Mouse (Mus musculus) bone marrow macrophage, adult 2 months (primary cell): ENCODE measurements around the gene Pdzrn4. TPM values are rescaled to one million over a fixed set of nuclear protein-coding genes. Genes with fewer than 3 reads are reported as not detected.

ENCODE experiments used
- H3K27ac ChIP-seq: 2 replicates; pipeline ENCODE4 v1.5.1; 2012; ENCODE audit warnings: low read depth, low read length; ENCODE audit not compliant: insufficient read depth
- H3K4me1 ChIP-seq: 2 replicates; pipeline ENCODE4 v1.6.1; 2012; ENCODE audit warnings: low read length; ENCODE audit not compliant: control insufficient read depth, insufficient read depth
- H3K4me3 ChIP-seq: 2 replicates; pipeline ENCODE4 v1.5.1; 2012; ENCODE audit warnings: mild to moderate bottlenecking, low read length, moderate library complexity; ENCODE audit not compliant: insufficient read depth
- CTCF ChIP-seq: IDR thresholded peaks from 2 replicates; pipeline ENCODE4 v1.5.1; 2012; ENCODE audit warnings: low read depth, mild to moderate bottlenecking, low read length, moderate library complexity
- POLR2A ChIP-seq: IDR thresholded peaks from 2 replicates; pipeline ENCODE4 v1.6.1; 2012; ENCODE audit warnings: mild to moderate bottlenecking, low read depth, low read length, borderline replicate concordance
- polyA plus RNA-seq: library from polyadenylated mRNA; stranded (reverse); fragments of >200 nt; gene quantifications from 2 replicates; pipeline ENCODE4 v1.2.4, GENCODE M21; 2012; ENCODE audit not compliant: missing spikeins, insufficient read depth, insufficient read length

Pdzrn4 gene
- polyA plus RNA-seq, 1 experiment, result not detected

DNA sequence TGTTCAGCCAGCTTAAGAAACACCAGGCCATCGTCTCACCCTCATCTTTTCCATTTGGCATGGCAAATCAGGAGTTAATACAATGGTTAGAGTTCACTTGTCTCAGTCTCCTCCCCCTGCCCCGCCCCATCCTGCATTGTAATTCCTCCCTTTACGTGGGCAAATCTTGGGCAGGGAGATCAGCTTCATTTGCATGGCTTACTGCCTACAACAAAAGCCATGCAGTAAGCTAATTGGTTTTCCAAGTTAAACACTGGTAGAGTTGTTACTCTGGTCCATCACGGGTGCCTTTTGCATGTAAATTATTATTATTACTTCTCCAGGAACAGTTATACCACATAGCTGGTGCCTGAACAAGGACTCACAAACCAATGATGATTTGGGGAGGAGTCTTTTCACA lies 18.6 kb downstream of the Pdzrn4 start:
- TF ChIP-seq CTCF (no peak), POLR2A (no peak)
- H3K4me1 ChIP-seq, result no peaks in the 10 kb centered on the region
- no peak overlapping the region for H3K27ac ChIP-seq

DNA sequence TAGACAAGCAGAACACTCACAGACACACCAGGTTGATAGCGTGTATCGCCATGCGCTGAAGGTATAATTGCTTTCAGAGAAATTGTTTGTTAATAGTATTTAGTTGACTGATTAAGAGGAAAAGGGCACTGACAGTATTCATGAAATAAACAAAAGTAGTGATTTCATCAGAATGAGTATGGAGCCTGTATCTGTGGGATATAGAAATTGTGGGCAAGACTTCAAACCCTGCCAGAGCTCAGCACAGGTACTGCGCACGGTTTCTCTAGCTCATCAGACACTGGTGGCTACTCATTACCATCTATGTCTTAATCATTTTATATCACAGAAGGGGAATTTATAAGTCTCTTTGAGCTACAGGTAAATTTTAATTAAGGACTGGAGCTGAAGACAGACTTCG lies 19.5 kb downstream of the Pdzrn4 start:
- no peaks in the 10 kb centered on the region for H3K4me1 ChIP-seq
- no peak overlapping the region for H3K27ac ChIP-seq
- TF ChIP-seq CTCF (no peak), POLR2A (no peak)
- H3K4me3 ChIP-seq, result no peak overlapping the region

More for the DNA sequence above, 18.6 kb downstream of the Pdzrn4 start:
- no peak overlapping the region for H3K4me3 ChIP-seq

DNA sequence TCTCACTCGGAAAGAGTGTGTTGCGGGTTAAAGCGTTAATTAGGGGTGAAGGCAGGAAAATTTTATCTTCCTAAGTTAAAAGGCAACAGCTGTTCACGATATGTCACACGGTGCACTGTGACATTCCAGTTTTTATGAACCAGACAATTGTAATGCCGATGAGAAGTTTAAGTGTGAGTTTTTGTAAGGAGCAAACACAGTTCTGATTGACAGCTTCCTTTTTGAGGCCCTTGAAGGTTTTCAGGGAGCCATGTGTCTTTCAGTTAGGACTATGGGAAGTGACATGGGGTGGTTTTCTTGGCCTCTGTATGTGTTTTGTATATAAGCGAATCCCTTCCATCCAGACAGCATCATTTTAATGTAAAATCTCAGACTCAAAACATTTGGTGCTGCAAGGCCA lies 20.0 kb downstream of the Pdzrn4 start:
- Histone ChIP-seq H3K4me1 (no peaks in the 10 kb centered on the region), H3K4me3 (no peak overlapping the region), H3K27ac (no peak overlapping the region)
- TF ChIP-seq CTCF (no peak), POLR2A (no peak)

DNA sequence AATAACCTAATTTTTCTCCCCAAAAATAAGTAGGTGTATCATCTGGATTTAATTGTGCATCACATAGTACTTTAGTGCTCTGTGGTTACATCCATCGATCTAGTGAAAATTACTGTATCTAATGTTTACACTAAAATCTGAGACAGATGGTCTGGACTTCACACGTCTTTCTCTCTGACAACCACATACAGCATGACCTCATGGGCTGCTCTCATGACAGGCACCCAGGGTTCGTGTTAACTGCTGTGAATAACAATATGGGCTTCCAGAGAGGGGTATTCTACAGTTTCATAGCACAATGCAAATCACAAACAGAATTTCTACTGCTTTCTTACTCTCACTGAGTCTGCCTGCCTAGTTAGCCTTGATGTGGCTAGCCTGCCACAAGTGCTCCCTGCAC lies 20.4 kb downstream of the Pdzrn4 start:
- Histone ChIP-seq H3K4me1 (no peaks in the 10 kb centered on the region), H3K27ac (no peak overlapping the region), H3K4me3 (no peak overlapping the region)
- TF ChIP-seq CTCF, result no peak
- no peak for TF ChIP-seq POLR2A

DNA sequence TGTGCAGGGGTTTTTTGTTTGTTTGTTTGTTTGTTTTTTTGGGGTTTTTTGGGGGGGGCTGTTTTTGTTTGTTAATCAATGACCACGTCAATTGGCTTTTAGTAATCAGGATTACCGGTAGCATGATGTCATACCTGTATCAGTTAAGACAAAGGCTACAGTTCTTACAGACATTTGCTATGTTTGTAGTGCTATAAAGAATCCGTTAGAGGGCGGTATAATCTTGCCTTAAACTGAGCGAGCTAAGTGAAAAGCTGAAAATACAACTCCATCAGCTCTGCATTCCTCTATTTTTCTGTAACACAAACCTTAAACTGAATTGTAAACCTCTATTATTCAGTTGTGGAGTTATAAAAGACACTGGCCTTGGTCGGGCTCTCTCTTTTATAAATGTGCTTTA lies 37.9 kb downstream of the Pdzrn4 start:
- no peak overlapping the region for H3K27ac ChIP-seq
- H3K4me3 ChIP-seq, result no peak overlapping the region
- TF ChIP-seq POLR2A, result no peak
- TF ChIP-seq CTCF, result no peak
- H3K4me1 ChIP-seq, result no peaks in the 10 kb centered on the region

DNA sequence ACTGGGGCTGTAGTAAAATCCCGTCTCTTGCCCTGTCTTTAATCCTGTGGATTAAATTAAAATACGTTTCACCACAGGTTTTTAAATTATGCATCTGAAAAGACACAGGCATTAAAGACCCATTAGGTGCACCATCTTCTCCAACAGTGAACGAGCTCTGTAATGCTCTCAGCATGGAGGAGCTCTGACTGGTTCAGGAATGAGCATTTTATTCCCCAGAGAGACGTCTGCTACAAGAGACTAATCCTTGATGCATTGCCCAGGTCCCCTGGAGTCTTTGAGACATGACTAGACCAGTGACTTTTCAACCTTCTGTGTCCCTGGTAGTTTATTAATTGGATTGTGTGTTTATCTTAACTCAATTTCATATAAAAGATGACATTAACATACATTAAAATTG lies 38.6 kb downstream of the Pdzrn4 start:
- Histone ChIP-seq H3K27ac (no peak overlapping the region), H3K4me1 (no peaks in the 10 kb centered on the region), H3K4me3 (no peak overlapping the region)
- TF ChIP-seq CTCF, result no peak
- no peak for TF ChIP-seq POLR2A

DNA sequence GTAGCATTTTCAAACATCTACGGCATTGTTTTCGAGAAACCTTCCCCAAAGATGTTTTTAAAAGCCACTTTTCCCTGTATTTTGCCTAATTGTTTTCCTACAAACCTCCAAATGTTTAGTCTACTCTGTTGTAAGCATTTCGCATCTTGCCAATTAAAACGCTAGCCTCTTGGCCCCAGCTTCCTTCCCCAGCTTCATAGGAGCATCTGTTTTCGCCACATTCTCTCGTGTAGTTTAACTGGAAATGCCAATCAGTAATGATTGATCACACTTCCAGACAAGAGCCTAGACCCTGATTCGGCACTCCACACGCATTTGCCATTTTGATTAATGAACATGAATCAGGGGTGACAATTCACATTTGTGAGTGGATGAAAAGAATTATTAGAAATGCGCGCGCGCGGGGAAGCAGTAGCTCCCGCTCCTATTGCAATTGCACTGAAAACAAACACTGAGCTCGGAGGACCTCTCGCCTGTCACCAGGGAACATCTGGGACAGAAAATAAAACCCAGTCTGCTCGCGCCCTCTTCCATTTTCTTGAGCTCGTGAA lies 45.0 kb downstream of the Pdzrn4 start:
- TF ChIP-seq POLR2A (no peak), CTCF (no peak)
- no peak overlapping the region for H3K27ac ChIP-seq

DNA sequence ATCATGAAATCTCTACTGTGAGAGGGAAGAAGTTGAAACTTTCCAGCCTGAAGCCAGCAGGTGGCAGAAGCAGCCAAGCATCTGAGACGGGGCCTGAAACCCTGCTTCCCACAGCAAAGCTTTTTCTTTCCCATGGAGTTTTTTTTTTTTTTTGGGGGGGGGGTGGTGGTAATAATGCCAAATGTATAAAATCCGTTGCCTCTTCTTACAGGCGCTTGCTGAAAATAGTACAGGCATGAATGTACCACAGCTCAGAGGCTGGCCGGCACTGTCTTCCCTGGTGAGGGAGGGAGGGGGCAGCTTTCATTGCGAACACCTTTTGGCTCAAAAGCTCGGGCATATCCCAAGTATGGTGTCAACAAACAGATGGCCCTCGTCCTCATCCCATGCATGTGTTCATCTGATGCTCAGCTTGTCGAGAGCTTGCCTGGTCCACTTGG lies 51.0 kb downstream of the Pdzrn4 start:
- Histone ChIP-seq H3K27ac (no peak overlapping the region), H3K4me3 (no peak overlapping the region), H3K4me1 (no peaks in the 10 kb centered on the region)
- no peak for TF ChIP-seq POLR2A
- no peak for TF ChIP-seq CTCF

More for the DNA sequence above, 45.0 kb downstream of the Pdzrn4 start:
- Histone ChIP-seq H3K4me1 (no peaks in the 10 kb centered on the region), H3K4me3 (no peak overlapping the region)

DNA sequence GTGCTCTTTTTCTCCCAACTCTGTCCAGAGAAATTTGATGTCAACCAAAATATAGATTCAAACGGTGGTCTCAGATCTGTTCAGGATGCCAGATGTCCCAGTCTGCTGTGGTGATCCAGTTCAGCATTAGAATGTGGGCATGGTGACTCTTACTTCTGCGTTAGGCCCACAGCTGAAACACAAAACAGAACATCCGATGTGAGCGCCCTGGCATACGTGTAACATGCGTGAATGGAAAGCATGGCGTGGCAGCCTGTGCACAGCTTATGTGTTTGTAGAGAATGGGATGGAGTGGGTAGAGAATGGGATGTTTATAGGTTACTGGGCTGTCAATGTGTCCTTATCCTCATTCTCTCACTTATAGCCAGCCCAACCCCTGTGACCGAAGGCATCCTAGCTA lies 52.4 kb downstream of the Pdzrn4 start:
- Histone ChIP-seq H3K4me3 (no peak overlapping the region), H3K4me1 (no peaks in the 10 kb centered on the region), H3K27ac (no peak overlapping the region)
- TF ChIP-seq CTCF (no peak), POLR2A (no peak)

DNA sequence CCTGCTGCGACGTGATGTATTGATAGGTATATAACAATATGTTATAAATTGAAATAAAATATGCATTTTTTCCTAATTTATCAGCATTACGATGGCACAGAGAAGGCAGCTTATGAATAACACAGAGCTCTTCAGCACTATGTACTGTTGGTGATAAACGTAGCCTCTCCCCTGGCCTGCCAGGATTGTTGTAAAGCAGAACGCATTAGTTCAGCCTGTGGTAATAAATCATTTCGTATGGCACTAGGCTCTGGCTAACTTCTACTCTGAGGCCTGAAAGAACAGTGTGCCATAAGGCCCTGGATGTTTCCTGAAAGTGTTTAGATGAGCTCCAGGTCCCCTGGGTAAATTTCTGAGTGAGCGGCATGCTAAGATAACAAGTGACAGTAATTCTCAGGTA lies 55.9 kb downstream of the Pdzrn4 start:
- TF ChIP-seq CTCF, result no peak
- no peak overlapping the region for H3K27ac ChIP-seq
- H3K4me1 ChIP-seq, result no peaks in the 10 kb centered on the region
- H3K4me3 ChIP-seq, result no peak overlapping the region

DNA sequence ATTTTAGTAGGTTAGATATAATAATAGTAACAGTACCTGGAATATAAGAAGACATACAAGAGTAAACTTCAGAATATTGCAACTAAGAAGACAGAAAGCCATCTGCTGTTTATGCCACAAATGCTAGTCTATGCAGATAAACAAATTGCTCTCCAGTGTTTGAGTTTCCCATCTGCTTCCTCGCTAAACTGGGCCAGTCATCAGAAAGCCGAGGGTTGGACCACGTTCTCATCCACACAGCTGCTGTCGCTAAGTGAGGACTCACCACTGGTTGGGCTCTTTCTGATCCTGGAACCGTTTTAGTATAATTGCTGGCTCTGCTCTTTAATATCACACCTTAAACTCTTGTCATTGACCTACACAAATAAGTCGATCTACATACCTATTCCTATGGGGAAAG lies 85.5 kb downstream of the Pdzrn4 start:
- no peak overlapping the region for H3K27ac ChIP-seq
- no peak overlapping the region for H3K4me3 ChIP-seq
- no peak for TF ChIP-seq CTCF
- no peak for TF ChIP-seq POLR2A
- H3K4me1 ChIP-seq, result no peaks in the 10 kb centered on the region
